Mouse (Mus musculus): ENCODE results near the gene Gm6205.
"Not testable (repeated sequence)": the region's sequence is repeated elsewhere in the genome, so short reads cannot be mapped to it uniquely, and the experiment has no call there.

The Gm6205 gene

GRCm38 (mm10) chr5:94648082-94648481, at the start of gene Gm6205:
Gm6205 (plus strand) TSS chr5:94648382.
- DNase-seq (ENCODE audit: low read depth in 2 of 2, low spot score in 2 of 2) = not testable (repeated sequence)

GRCm38 (mm10) chr5:94616242-94616641, 31.9 kb upstream of the Gm6205 start, which contains the start of gene Gm3147:
Gm3147 (minus strand) TSS chr5:94616342.
- not testable (repeated sequence) for DNase-seq (ENCODE audit: low read depth in 2 of 2, low spot score in 2 of 2)

- DNase-seq (ENCODE audit: low read depth in 2 of 2, low spot score in 2 of 2) = not testable (repeated sequence)
These were observed 24.5 kb upstream of the Gm6205 start, which contains the start of gene Gm6509 for GRCm38 (mm10) chr5:94623679-94624078. Gm6509 (plus strand) TSS chr5:94623979.
